Mouse (Mus musculus): Measurements from ENCODE around the gene Olfr524. TPM values are rescaled to one million over a fixed set of nuclear protein-coding genes. Genes with fewer than 3 reads are reported as not detected.

Gene Olfr524
- total and polyA plus RNA-seq, 3 experiments = not detected

GRCm38 (mm10) chr7:140192445-140192844, 13.3 kb downstream of the Olfr524 start:
- Histone ChIP-seq H3K4me1 (ENCODE audit: control insufficient read depth, insufficient read depth, low read length) (no peaks in the 10 kb centered on the region), H3K79me2 (replicated peaks; ENCODE audit: control insufficient read depth, insufficient read depth, low read length) (no peaks in the 10 kb centered on the region), H3K27me3 (ENCODE audit: control insufficient read depth, insufficient read depth, low read length) (no peaks in the 10 kb centered on the region), H3K27ac (no peak overlapping the region), H3K36me3 (ENCODE audit: control insufficient read depth, insufficient read depth, low read length) (no peaks in the 10 kb centered on the region), H3K4me3 (no peak overlapping the region), H3K9ac (ENCODE audit: low read depth, low read length) (no peak overlapping the region)
- TF ChIP-seq POLR2A (IDR thresholded peaks at IDR 0.05; ENCODE audit: insufficient read depth, low read depth, low read length) = no peak
- no peak for TF ChIP-seq EP300 (IDR thresholded peaks at IDR 0.05; ENCODE audit: insufficient read depth, low read depth, low read length)
- TF ChIP-seq CTCF (IDR thresholded peaks at IDR 0.05) = no peak
- intact Hi-C loops (cut with DNase I) = no loop called here
- WGBS = 56% methylated on average over 2 of the region's 2 CpGs
- no peak for DNase-seq

GRCm38 (mm10) chr7:140190435-140190834, 15.3 kb downstream of the Olfr524 start:
- Histone ChIP-seq H3K4me1 (ENCODE audit: control insufficient read depth, insufficient read depth, low read length) (no peaks in the 10 kb centered on the region), H3K27me3 (ENCODE audit: control insufficient read depth, insufficient read depth, low read length) (no peaks in the 10 kb centered on the region), H3K9ac (ENCODE audit: low read depth, low read length) (no peak overlapping the region), H3K36me3 (ENCODE audit: control insufficient read depth, insufficient read depth, low read length) (no peaks in the 10 kb centered on the region), H3K4me3 (no peak overlapping the region), H3K79me2 (replicated peaks; ENCODE audit: control insufficient read depth, insufficient read depth, low read length) (no peaks in the 10 kb centered on the region), H3K27ac (no peak overlapping the region)
- intact Hi-C loops (cut with DNase I) = no loop called here
- TF ChIP-seq POLR2A (IDR thresholded peaks at IDR 0.05; ENCODE audit: insufficient read depth, low read depth, low read length) (no peak), EP300 (IDR thresholded peaks at IDR 0.05; ENCODE audit: insufficient read depth, low read depth, low read length) (no peak), CTCF (IDR thresholded peaks at IDR 0.05) (no peak)
- 92% methylated on average over 1 of the region's 1 CpGs for WGBS
- no peak for DNase-seq

GRCm38 (mm10) chr7:140188391-140189328, 17.1 kb downstream of the Olfr524 start:
- no peak for DNase-seq
- TF ChIP-seq EP300 (IDR thresholded peaks at IDR 0.05; ENCODE audit: insufficient read depth, low read depth, low read length) (no peak), POLR2A (IDR thresholded peaks at IDR 0.05; ENCODE audit: insufficient read depth, low read depth, low read length) (no peak), CTCF (IDR thresholded peaks at IDR 0.05) (peak; percentile 64)
- H3K4me1 ChIP-seq (ENCODE audit: control insufficient read depth, insufficient read depth, low read length) = no peaks in the 10 kb centered on the region
- H3K79me2 ChIP-seq (replicated peaks; ENCODE audit: control insufficient read depth, insufficient read depth, low read length) = no peaks in the 10 kb centered on the region
- no peaks in the 10 kb centered on the region for H3K27me3 ChIP-seq (ENCODE audit: control insufficient read depth, insufficient read depth, low read length)
- no peaks in the 10 kb centered on the region for H3K36me3 ChIP-seq (ENCODE audit: control insufficient read depth, insufficient read depth, low read length)
- no peak overlapping the region for H3K4me3 ChIP-seq
- no peak overlapping the region for H3K27ac ChIP-seq
- WGBS = 53% methylated on average over 4 of the region's 4 CpGs
- intact Hi-C loops (cut with DNase I) = no loop called here
- no peak overlapping the region for H3K9ac ChIP-seq (ENCODE audit: low read depth, low read length)

- 72% methylated on average over 7 of the region's 7 CpGs for WGBS
- Histone ChIP-seq H3K4me1 (ENCODE audit: control insufficient read depth, insufficient read depth, low read length) (no peaks in the 10 kb centered on the region), H3K4me3 (no peak overlapping the region), H3K36me3 (ENCODE audit: control insufficient read depth, insufficient read depth, low read length) (no peaks in the 10 kb centered on the region), H3K27ac (no peak overlapping the region), H3K79me2 (replicated peaks; ENCODE audit: control insufficient read depth, insufficient read depth, low read length) (no peaks in the 10 kb centered on the region), H3K9ac (ENCODE audit: low read depth, low read length) (no peak overlapping the region), H3K27me3 (ENCODE audit: control insufficient read depth, insufficient read depth, low read length) (no peaks in the 10 kb centered on the region)
- intact Hi-C loops (cut with DNase I) = no loop called here
- TF ChIP-seq CTCF (IDR thresholded peaks at IDR 0.05) (no peak), POLR2A (IDR thresholded peaks at IDR 0.05; ENCODE audit: insufficient read depth, low read depth, low read length) (no peak), EP300 (IDR thresholded peaks at IDR 0.05; ENCODE audit: insufficient read depth, low read depth, low read length) (no peak)
- no peak for DNase-seq
Observed at GRCm38 (mm10) chr7:140187721-140188390, 17.9 kb downstream of the Olfr524 start.

GRCm38 (mm10) chr7:140186646-140187620, 18.8 kb downstream of the Olfr524 start:
- DNase-seq = no peak
- Histone ChIP-seq H3K4me3 (no peak overlapping the region), H3K36me3 (ENCODE audit: control insufficient read depth, insufficient read depth, low read length) (no peaks in the 10 kb centered on the region), H3K4me1 (ENCODE audit: control insufficient read depth, insufficient read depth, low read length) (no peaks in the 10 kb centered on the region), H3K9ac (ENCODE audit: low read depth, low read length) (no peak overlapping the region), H3K79me2 (replicated peaks; ENCODE audit: control insufficient read depth, insufficient read depth, low read length) (no peaks in the 10 kb centered on the region), H3K27ac (no peak overlapping the region), H3K27me3 (ENCODE audit: control insufficient read depth, insufficient read depth, low read length) (no peaks in the 10 kb centered on the region)
- no peak for TF ChIP-seq CTCF (IDR thresholded peaks at IDR 0.05)
- 59% methylated on average over 18 of the region's 18 CpGs for WGBS
- intact Hi-C loops (cut with DNase I) = no loop called here

Data from heart, adult 2 months (tissue).